Mouse (Mus musculus) liver, embryonic 14.5 days (tissue): ENCODE measurements around the gene Carns1. TPM values are rescaled to one million over a fixed set of nuclear protein-coding genes. Genes with fewer than 3 reads are reported as not detected.

Experiments
- ATAC-seq: fragments of 200-750 bp; cut with Nextera tagmentation; 2 replicates; pipeline ENCODE4 v1.8.0; 2017; ENCODE audit warnings: moderate number of reproducible peaks, mild to moderate bottlenecking, moderate library complexity; ENCODE audit not compliant: insufficient read depth
- DNase-seq, 3 experiments: peaks; one replicate each; pipeline ENCODE4 v3.0.0-alpha.2; 2012 to 2013; ENCODE audit warnings: low read depth in 3 of 3, low spot score in 3 of 3
- H3K27ac ChIP-seq: fragments of 300-500 bp; sonication (generic); 2 replicates; pipeline ENCODE4 v1.5.1; 2014; ENCODE audit warnings: moderate library complexity, mild to moderate bottlenecking, control low read depth, inconsistent platforms
- H3K27me3 ChIP-seq: fragments of 300-500 bp; sonication (generic); 2 replicates; pipeline ENCODE4 v1.6.1; 2014; ENCODE audit warnings: mild to moderate bottlenecking, low read length, moderate library complexity; ENCODE audit not compliant: control insufficient read depth, insufficient read depth
- H3K36me3 ChIP-seq: fragments of 300-500 bp; sonication (generic); replicated peaks from 2 replicates; pipeline ENCODE4 v1.6.1; 2014; ENCODE audit warnings: low read depth; ENCODE audit not compliant: control insufficient read depth, insufficient read depth
- H3K4me1 ChIP-seq, 2 experiments: fragments of 200-500 bp in 1 of 2; fragments of 300-500 bp in 1 of 2; sonication (generic) in 1 of 2; replicated peaks; 2 replicates each; pipeline ENCODE4 v1.6.1; 2012 to 2014; ENCODE audit warnings: antibody characterized with exemption in 1 of 2, inconsistent platforms in 1 of 2, low read length in 1 of 2; ENCODE audit not compliant: control insufficient read depth in 2 of 2, insufficient read depth in 2 of 2
- H3K4me2 ChIP-seq: fragments of 300-500 bp; sonication (generic); 2 replicates; pipeline ENCODE4 v1.6.1; 2014; ENCODE audit warnings: low read depth, mild to moderate bottlenecking, control low read depth, moderate library complexity
- H3K4me3 ChIP-seq, 2 experiments: fragments of 200-500 bp in 1 of 2; fragments of 300-500 bp in 1 of 2; sonication (generic) in 1 of 2; 2 replicates each; pipeline ENCODE4 v1.5.1; 2012 to 2014; ENCODE audit warnings: low read depth in 2 of 2, low read length in 2 of 2, mild to moderate bottlenecking in 2 of 2, control low read depth in 1 of 2, inconsistent platforms in 1 of 2, moderate library complexity in 1 of 2; ENCODE audit not compliant: insufficient read depth in 1 of 2
- H3K9ac ChIP-seq: fragments of 300-500 bp; sonication (generic); replicated peaks from 2 replicates; pipeline ENCODE4 v1.6.1; 2014; ENCODE audit warnings: mild to moderate bottlenecking, control low read depth, moderate library complexity
- H3K9me3 ChIP-seq: fragments of 300-500 bp; sonication (generic); 2 replicates; pipeline ENCODE4 v1.6.1; 2016; ENCODE audit warnings: low read length, mixed read lengths; ENCODE audit not compliant: control insufficient read depth
- CTCF ChIP-seq: IDR thresholded peaks from 2 replicates; pipeline ENCODE4 v1.5.1; 2016; ENCODE audit warnings: antibody characterized with exemption, low read depth, control low read depth
- EP300 ChIP-seq: IDR thresholded peaks from 2 replicates; pipeline ENCODE4 v1.6.1; 2016; ENCODE audit warnings: antibody characterized with exemption, low read depth
- WGBS: fragments of 180-500 bp; shearing (Covaris S2); extraction: QIAGEN DNeasy Blood & Tissue Kit; methylation state at CpG from one replicate; pipeline ENCODE4 v1.1.7; 2014; ENCODE audit not compliant: insufficient replicate concordance; 5-methylcytosine and 5-hydroxymethylcytosine counted together
- polyA plus RNA-seq, 2 experiments: library from polyadenylated mRNA; depleted of rRNA in 1 of 2; stranded (reverse) in 1 of 2; unstranded in 1 of 2; fragments of >200 nt; fragmentation: Nextera tagmentation in 1 of 2; extraction: Ambion mirVana in 1 of 2; gene quantifications; 2 replicates each; pipeline versions ENCODE4 v1.2.1 to v1.2.3; 2012 to 2014

Gene Carns1
- polyA plus RNA-seq, 2 experiments: 0.18 to 0.32 TPM

GRCm38 (mm10) chr19:4145936-4146335 is 29.3 kb downstream of the Carns1 start:
- H3K9ac ChIP-seq: no peak overlapping the region
- H3K27me3 ChIP-seq: no peaks in the 10 kb centered on the region
- no peak overlapping the region for H3K4me3 ChIP-seq
- 0 out of 2 replicates have a peak, but pooled peaks cover 2% of the 10 kb centered on the region for H3K36me3 ChIP-seq
- peaks cover 4 to 12% of the 10 kb centered on the region in 2 experiments for H3K4me1 ChIP-seq
- no peak for DNase-seq
- no peaks in the 10 kb centered on the region for H3K9me3 ChIP-seq
- H3K27ac ChIP-seq: no peak overlapping the region
- no peak overlapping the region for H3K4me2 ChIP-seq
- TF ChIP-seq EP300: no peak
- TF ChIP-seq CTCF: no peak
- 81% methylated on average over 5 of the region's 5 CpGs for WGBS
- ATAC-seq: no peak

GRCm38 (mm10) chr19:4144550-4145498 is 30.5 kb downstream of the Carns1 start:
- Histone ChIP-seq H3K9me3 (no peaks in the 10 kb centered on the region), H3K4me1 (peaks cover 4 to 12% of the 10 kb centered on the region in 2 experiments), H3K36me3 (no peaks in the 10 kb centered on the region), H3K9ac (no peak overlapping the region), H3K27ac (no peak overlapping the region), H3K27me3 (no peaks in the 10 kb centered on the region), H3K4me2 (no peak overlapping the region), H3K4me3 (no peak overlapping the region)
- no peak for ATAC-seq
- DNase-seq: no peak
- WGBS: 65% methylated on average over 16 of the region's 16 CpGs
- TF ChIP-seq CTCF (no peak), EP300 (no peak)

- Histone ChIP-seq H3K9me3 (no peaks in the 10 kb centered on the region), H3K27ac (no peak within 1 kb of the TSS), H3K9ac (no peak within 1 kb of the TSS), H3K4me2 (no peak within 1 kb of the TSS), H3K36me3 (no peaks in the 10 kb centered on the region), H3K4me3 (no peak within 1 kb of the TSS), H3K27me3 (no peaks in the 10 kb centered on the region), H3K4me1 (peaks cover 4 to 7% of the 10 kb centered on the region in 2 experiments; a peak in 3 of 4 replicates)
- no peak for ATAC-seq
- TF ChIP-seq CTCF (no peak), EP300 (no peak)
- DNase-seq: no peak
- WGBS: 54% methylated on average over 7 of the region's 7 CpGs
Measured at GRCm38 (mm10) chr19:4143759-4144268, 31.5 kb downstream of the Carns1 start, which contains the start of gene Cabp4. Gene Cabp4, minus strand, starts transcription at chr19:4144033.

- no peaks in the 10 kb centered on the region for H3K9me3 ChIP-seq
- H3K27me3 ChIP-seq: no peaks in the 10 kb centered on the region; the same call in 1 of the 2 replicates
- no peak for TF ChIP-seq CTCF
- TF ChIP-seq EP300: no peak
- ATAC-seq (no peak), DNase-seq (no peak)
- H3K4me3 ChIP-seq: no peak overlapping the region
- H3K27ac ChIP-seq: no peak overlapping the region
- no peaks in the 10 kb centered on the region for H3K36me3 ChIP-seq
- H3K4me1 ChIP-seq: 0 out of 4 replicates have a peak, but pooled peaks cover 0 to under 1% of the 10 kb centered on the region in 2 experiments
- H3K9ac ChIP-seq: no peak overlapping the region
- WGBS: 74% methylated on average over 18 of the region's 18 CpGs
- H3K4me2 ChIP-seq: no peak overlapping the region
Measured at GRCm38 (mm10) chr19:4142416-4143173, 32.7 kb downstream of the Carns1 start.
